Mouse (Mus musculus) liver, embryonic 14.5 days (tissue): ENCODE results near the gene Pfn1. TPM values are rescaled to one million over a fixed set of nuclear protein-coding genes. Genes with fewer than 3 reads are reported as not detected.

Experiments
- ATAC-seq: fragments of 200-750 bp; cut with Nextera tagmentation; 2 replicates; pipeline ENCODE4 v1.8.0; 2017; ENCODE audit warnings: moderate number of reproducible peaks, mild to moderate bottlenecking, moderate library complexity; ENCODE audit not compliant: insufficient read depth
- DNase-seq, 3 experiments: peaks; one replicate each; pipeline ENCODE4 v3.0.0-alpha.2; 2012 to 2013; ENCODE audit warnings: low read depth in 3 of 3, low spot score in 3 of 3
- H3K27ac ChIP-seq: fragments of 300-500 bp; sonication (generic); 2 replicates; pipeline ENCODE4 v1.5.1; 2014; ENCODE audit warnings: moderate library complexity, mild to moderate bottlenecking, control low read depth, inconsistent platforms
- H3K27me3 ChIP-seq: fragments of 300-500 bp; sonication (generic); 2 replicates; pipeline ENCODE4 v1.6.1; 2014; ENCODE audit warnings: mild to moderate bottlenecking, low read length, moderate library complexity; ENCODE audit not compliant: control insufficient read depth, insufficient read depth
- H3K36me3 ChIP-seq: fragments of 300-500 bp; sonication (generic); replicated peaks from 2 replicates; pipeline ENCODE4 v1.6.1; 2014; ENCODE audit warnings: low read depth; ENCODE audit not compliant: control insufficient read depth, insufficient read depth
- H3K4me1 ChIP-seq, 2 experiments: fragments of 200-500 bp in 1 of 2; fragments of 300-500 bp in 1 of 2; sonication (generic) in 1 of 2; replicated peaks; 2 replicates each; pipeline ENCODE4 v1.6.1; 2012 to 2014; ENCODE audit warnings: antibody characterized with exemption in 1 of 2, inconsistent platforms in 1 of 2, low read length in 1 of 2; ENCODE audit not compliant: control insufficient read depth in 2 of 2, insufficient read depth in 2 of 2
- H3K4me2 ChIP-seq: fragments of 300-500 bp; sonication (generic); 2 replicates; pipeline ENCODE4 v1.6.1; 2014; ENCODE audit warnings: low read depth, mild to moderate bottlenecking, control low read depth, moderate library complexity
- H3K4me3 ChIP-seq, 2 experiments: fragments of 200-500 bp in 1 of 2; fragments of 300-500 bp in 1 of 2; sonication (generic) in 1 of 2; 2 replicates each; pipeline ENCODE4 v1.5.1; 2012 to 2014; ENCODE audit warnings: low read depth in 2 of 2, low read length in 2 of 2, mild to moderate bottlenecking in 2 of 2, control low read depth in 1 of 2, inconsistent platforms in 1 of 2, moderate library complexity in 1 of 2; ENCODE audit not compliant: insufficient read depth in 1 of 2
- H3K9ac ChIP-seq: fragments of 300-500 bp; sonication (generic); replicated peaks from 2 replicates; pipeline ENCODE4 v1.6.1; 2014; ENCODE audit warnings: mild to moderate bottlenecking, control low read depth, moderate library complexity
- H3K9me3 ChIP-seq: fragments of 300-500 bp; sonication (generic); 2 replicates; pipeline ENCODE4 v1.6.1; 2016; ENCODE audit warnings: low read length, mixed read lengths; ENCODE audit not compliant: control insufficient read depth
- CTCF ChIP-seq: IDR thresholded peaks from 2 replicates; pipeline ENCODE4 v1.5.1; 2016; ENCODE audit warnings: antibody characterized with exemption, low read depth, control low read depth
- EP300 ChIP-seq: IDR thresholded peaks from 2 replicates; pipeline ENCODE4 v1.6.1; 2016; ENCODE audit warnings: antibody characterized with exemption, low read depth
- WGBS: fragments of 180-500 bp; shearing (Covaris S2); extraction: QIAGEN DNeasy Blood & Tissue Kit; methylation state at CpG from one replicate; pipeline ENCODE4 v1.1.7; 2014; ENCODE audit not compliant: insufficient replicate concordance; 5-methylcytosine and 5-hydroxymethylcytosine counted together
- polyA plus RNA-seq, 2 experiments: library from polyadenylated mRNA; depleted of rRNA in 1 of 2; stranded (reverse) in 1 of 2; unstranded in 1 of 2; fragments of >200 nt; fragmentation: Nextera tagmentation in 1 of 2; extraction: Ambion mirVana in 1 of 2; gene quantifications; 2 replicates each; pipeline versions ENCODE4 v1.2.1 to v1.2.3; 2012 to 2014

Gene Pfn1
- polyA plus RNA-seq, 2 experiments: 421 to 957 TPM

DNA sequence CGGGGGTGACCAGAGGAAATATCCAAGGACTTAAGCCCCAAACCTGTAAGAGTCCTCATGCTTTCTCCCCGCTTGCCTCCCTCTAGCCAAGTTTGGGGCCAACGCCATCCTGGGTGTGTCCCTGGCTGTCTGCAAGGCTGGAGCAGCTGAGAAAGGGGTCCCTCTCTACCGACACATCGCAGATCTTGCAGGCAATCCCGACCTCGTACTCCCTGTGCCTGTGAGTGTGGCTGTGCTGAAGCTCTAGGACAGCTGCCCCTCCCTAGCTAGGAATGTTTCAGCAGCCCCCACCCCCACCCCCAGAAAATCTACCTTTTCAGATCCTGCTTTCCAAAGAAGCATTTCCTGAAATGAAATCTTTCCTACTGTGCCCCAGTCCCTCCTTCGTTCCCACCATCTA is 4.5 kb upstream of the Pfn1 start:
- ATAC-seq: no peak
- TF ChIP-seq CTCF (no peak), EP300 (no peak)
- no peak overlapping the region for H3K27ac ChIP-seq
- 59% methylated on average over 8 of the region's 8 CpGs for WGBS
- H3K4me1 ChIP-seq: peaks cover 15 to 20% of the 10 kb centered on the region in 2 experiments
- no peak overlapping the region for H3K9ac ChIP-seq
- DNase-seq: no peak
- H3K36me3 ChIP-seq: peaks cover 5% of the 10 kb centered on the region
- H3K9me3 ChIP-seq: no peaks in the 10 kb centered on the region
- no peak overlapping the region for H3K4me2 ChIP-seq
- H3K27me3 ChIP-seq: no peaks in the 10 kb centered on the region; the same call in 1 of the 2 replicates
- no peak overlapping the region for H3K4me3 ChIP-seq

DNA sequence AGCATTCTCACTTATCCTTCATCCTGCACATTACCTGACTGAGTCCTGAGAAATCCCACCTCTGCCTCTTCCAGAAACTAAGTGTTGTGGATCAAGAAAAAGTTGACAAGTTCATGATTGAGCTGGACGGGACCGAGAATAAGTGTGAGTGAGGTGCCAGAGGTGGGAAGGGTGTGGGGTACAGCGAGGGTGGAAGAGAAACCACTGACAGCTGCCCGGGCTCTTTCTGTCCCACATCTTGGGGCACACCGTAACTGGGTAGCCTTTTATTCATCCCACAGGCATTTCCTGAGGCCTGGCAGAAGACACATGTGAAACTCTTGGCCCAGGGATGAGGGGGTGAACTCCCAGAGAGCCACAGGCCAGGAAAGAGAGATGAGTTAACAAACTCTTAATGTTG is 4.1 kb upstream of the Pfn1 start:
- 68% methylated on average over 5 of the region's 5 CpGs for WGBS
- no peak overlapping the region for H3K9ac ChIP-seq
- H3K4me1 ChIP-seq: peaks cover 15 to 20% of the 10 kb centered on the region in 2 experiments
- no peaks in the 10 kb centered on the region for H3K9me3 ChIP-seq
- no peak overlapping the region for H3K4me2 ChIP-seq
- no peak overlapping the region for H3K27ac ChIP-seq
- peaks cover 5% of the 10 kb centered on the region for H3K36me3 ChIP-seq
- no peak for ATAC-seq
- no peak for TF ChIP-seq EP300
- no peak for DNase-seq
- H3K27me3 ChIP-seq: no peaks in the 10 kb centered on the region; the same call in 1 of the 2 replicates
- no peak overlapping the region for H3K4me3 ChIP-seq

DNA sequence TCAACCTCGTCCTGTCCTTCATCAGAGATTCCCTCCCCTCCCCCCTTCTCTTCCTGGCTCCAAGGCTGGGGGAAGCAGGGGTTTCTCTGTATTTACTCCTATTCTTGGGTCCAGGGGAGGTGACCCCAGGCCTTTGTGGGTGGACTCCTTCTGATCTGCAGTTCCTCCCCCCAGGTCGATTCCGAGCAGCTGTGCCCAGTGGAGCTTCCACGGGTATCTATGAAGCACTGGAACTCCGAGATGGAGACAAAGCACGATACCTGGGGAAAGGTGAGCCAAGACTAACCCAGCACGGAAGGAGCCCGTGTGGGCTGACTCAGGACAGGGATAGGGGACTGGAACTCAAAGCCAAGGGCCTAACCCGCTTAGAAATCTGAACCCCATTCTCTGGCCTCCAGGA is 3.5 kb upstream of the Pfn1 start:
- TF ChIP-seq CTCF (no peak), EP300 (no peak)
- H3K27me3 ChIP-seq: no peaks in the 10 kb centered on the region; the same call in 1 of the 2 replicates
- H3K36me3 ChIP-seq: peaks cover 2% of the 10 kb centered on the region
- H3K4me2 ChIP-seq: no peak overlapping the region
- H3K4me3 ChIP-seq: no peak overlapping the region
- H3K9ac ChIP-seq: no peak overlapping the region
- peaks cover 15 to 20% of the 10 kb centered on the region in 2 experiments for H3K4me1 ChIP-seq
- DNase-seq: no peak
- no peak for ATAC-seq
- H3K9me3 ChIP-seq: no peaks in the 10 kb centered on the region
- WGBS: 73% methylated on average over 9 of the region's 9 CpGs
- no peak overlapping the region for H3K27ac ChIP-seq

DNA sequence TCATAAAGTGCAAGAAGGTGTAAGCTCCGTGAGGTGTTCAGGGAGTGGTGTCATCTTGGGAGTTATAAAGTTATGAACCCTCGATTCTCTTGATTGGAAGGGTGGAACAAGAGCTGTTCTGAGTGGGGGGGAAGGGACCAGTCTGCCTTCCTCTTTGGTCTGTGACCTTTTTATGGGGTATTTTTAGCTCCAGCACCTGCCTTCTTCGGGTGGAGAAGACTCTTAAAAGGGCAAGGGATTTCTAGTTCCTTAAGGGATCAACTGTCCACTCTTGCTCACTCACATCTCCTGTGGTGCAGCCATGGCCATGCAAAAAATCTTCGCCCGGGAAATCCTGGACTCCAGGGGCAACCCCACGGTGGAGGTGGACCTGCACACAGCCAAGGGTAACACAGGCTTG is 3.1 kb upstream of the Pfn1 start:
- no peak overlapping the region for H3K9ac ChIP-seq
- peaks cover 19 to 20% of the 10 kb centered on the region in 2 experiments for H3K4me1 ChIP-seq
- ATAC-seq (no peak), DNase-seq (no peak)
- H3K27ac ChIP-seq: no peak overlapping the region
- no peak overlapping the region for H3K4me3 ChIP-seq
- H3K36me3 ChIP-seq: peaks cover 4% of the 10 kb centered on the region
- 50% methylated on average over 6 of the region's 6 CpGs for WGBS
- TF ChIP-seq CTCF (no peak), EP300 (no peak)
- H3K4me2 ChIP-seq: no peak overlapping the region
- H3K27me3 ChIP-seq: no peaks in the 10 kb centered on the region; the same call in 1 of the 2 replicates
- H3K9me3 ChIP-seq: no peaks in the 10 kb centered on the region

DNA sequence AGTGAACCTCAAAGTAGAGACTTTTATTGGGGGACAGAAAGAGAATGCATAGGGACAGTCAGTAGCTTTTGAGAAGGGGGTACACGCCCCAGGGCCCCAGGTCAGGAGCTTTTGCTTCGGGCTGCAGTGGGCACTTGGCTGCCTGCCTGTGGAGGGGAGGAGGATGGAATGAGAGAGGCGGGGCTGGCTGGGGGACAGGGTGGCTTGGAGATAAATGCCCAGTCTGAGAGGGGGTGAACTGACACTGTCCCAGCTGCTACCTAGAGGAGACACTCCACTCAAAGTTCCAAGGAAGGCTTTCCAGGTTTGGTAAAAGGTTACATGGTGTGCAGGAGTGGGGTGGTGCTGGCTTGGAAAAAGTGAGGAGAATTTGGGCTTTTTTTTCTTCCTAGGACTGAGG is 2.5 kb upstream of the Pfn1 start, which contains the start of gene Eno3:
TSS of gene Eno3 (plus strand) at position 239 of the 400 bp plus-strand sequence.
- peak within 1 kb of the TSS; percentile 85 for H3K4me2 ChIP-seq
- no peaks in the 10 kb centered on the region; the same call in 1 of the 2 replicates for H3K27me3 ChIP-seq
- peaks cover 23 to 25% of the 10 kb centered on the region in 2 experiments for H3K4me1 ChIP-seq
- TF ChIP-seq EP300 (no peak), CTCF (no peak)
- H3K4me3 ChIP-seq: peak within 1 kb of the TSS; percentile 21 to 97
- H3K36me3 ChIP-seq: peaks cover 10% of the 10 kb centered on the region
- WGBS: 14% methylated on average over 3 of the region's 3 CpGs
- no peak for DNase-seq
- H3K9me3 ChIP-seq: no peaks in the 10 kb centered on the region
- peak within 1 kb of the TSS; percentile 91 for H3K27ac ChIP-seq
- peak within 1 kb of the TSS; percentile 99 for H3K9ac ChIP-seq
- ATAC-seq: no peak
